Mouse (Mus musculus): ENCODE measurements at regions not wholly inside any gene's neighbourhood (a gene's known extent, or its start where the extent isn't known, plus 50 kb on each side); places are given as distances from the start of the nearest gene placed in this dataset.

GRCm38 (mm10) chr2:118038859-118039818, 72.5 kb upstream of the Thbs1 start:
- TF ChIP-seq MAFK (IDR thresholded peaks at IDR 0.05; ENCODE audit: insufficient read depth, low read depth, low read length) (no peak), HCFC1 (IDR thresholded peaks at IDR 0.05; ENCODE audit: borderline replicate concordance, insufficient read depth, low read length) (no peak), ZC3H11A (IDR thresholded peaks at IDR 0.05; ENCODE audit: borderline replicate concordance, low read depth, low read length) (no peak), CHD2 (IDR thresholded peaks at IDR 0.05; ENCODE audit: low read depth, low read length) (no peak), ZNF384 (IDR thresholded peaks at IDR 0.05; ENCODE audit: low read depth, low read length) (no peak)
